Mouse (Mus musculus): ENCODE measurements at regions not wholly inside any gene's neighbourhood (a gene's known extent, or its start where the extent isn't known, plus 50 kb on each side); places are given as distances from the start of the nearest gene placed in this dataset.

DNA sequence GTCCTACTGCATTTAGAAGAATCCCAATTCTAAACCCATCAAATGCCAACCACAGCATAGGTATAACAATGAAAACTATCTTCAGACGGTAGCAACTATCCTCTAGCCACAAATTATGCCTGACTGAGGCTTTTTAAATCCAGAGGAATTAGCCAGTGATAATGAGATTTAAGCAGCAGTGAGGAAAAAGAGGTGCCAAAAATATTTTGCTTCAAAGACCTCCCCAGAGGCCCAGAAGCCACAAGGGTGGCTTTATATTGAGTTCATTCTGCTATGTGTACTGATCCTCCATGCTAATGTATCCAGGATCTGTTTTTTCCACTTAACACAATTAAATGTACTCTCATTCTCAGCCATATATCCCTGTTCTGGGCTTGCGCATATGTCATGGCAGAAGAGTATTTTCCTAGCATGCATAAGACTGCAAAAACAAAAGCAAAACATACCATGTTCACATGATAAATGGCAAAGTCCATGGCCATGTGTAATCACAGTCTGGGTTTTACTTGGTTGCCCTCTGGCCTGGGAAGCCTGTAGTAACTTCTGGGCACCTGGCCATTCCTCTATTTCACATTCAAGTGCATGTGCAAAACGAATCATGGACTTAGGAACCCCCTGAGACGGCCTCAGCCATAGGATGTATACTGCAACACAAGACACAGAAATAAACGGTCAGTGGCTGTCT is 113.6 kb upstream of the Tsc22d2 start:
- Histone ChIP-seq H3K36me3 (ENCODE audit: control insufficient read depth, insufficient read depth) (no peaks in the 10 kb centered on the region), H3K4me3 (no peak overlapping the region), H3K79me2 (ENCODE audit: control insufficient read depth, insufficient read depth) (no peaks in the 10 kb centered on the region), H3ac (ENCODE audit: control insufficient read depth, insufficient read length) (no peak overlapping the region), H3K4me2 (ENCODE audit: low read depth) (no peak overlapping the region), H3K27me3 (ENCODE audit: control insufficient read depth, insufficient read depth, insufficient read length) (no peaks in the 10 kb centered on the region)
- TF ChIP-seq TCF12 (IDR thresholded peaks at IDR 0.05; ENCODE audit: insufficient read depth, poor library complexity, severe bottlenecking) (no peak), POLR2A (IDR thresholded peaks at IDR 0.05; ENCODE audit: insufficient read length, low read depth) (no peak), TCF3 (IDR thresholded peaks at IDR 0.05; ENCODE audit: insufficient read length, low read depth) (no peak), REST (IDR thresholded peaks at IDR 0.05; ENCODE audit: insufficient read depth, insufficient read length) (no peak), USF1 (IDR thresholded peaks at IDR 0.05; ENCODE audit: low read depth) (no peak), SRF (IDR thresholded peaks at IDR 0.05; ENCODE audit: control insufficient read depth, insufficient read length, low read depth) (no peak)

DNA sequence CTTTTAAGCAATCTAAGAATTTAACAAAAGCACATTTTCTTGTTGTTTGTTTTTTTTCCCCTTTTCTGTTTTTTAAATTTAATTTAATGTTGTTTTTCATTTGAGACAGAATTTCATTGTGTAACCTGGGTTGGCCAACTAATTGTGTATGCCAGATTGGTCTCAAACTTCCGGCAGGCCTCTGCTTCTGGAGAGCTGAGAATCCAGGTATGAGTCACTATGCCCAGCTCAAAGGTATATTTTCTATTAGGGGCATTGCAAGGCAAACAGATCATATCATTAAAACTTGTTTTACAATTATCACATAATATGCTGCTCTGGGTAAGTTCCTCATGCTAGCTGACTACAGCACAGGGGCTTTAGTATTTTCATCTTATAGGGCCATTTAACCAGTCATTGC is 112.2 kb upstream of the Tsc22d2 start:
- TF ChIP-seq MYOD1 (IDR thresholded peaks at IDR 0.05; ENCODE audit: control insufficient read depth in 1 of 3, insufficient read length in 2 of 3, low read depth in 2 of 3): no peak
- no peak for TF ChIP-seq SRF (IDR thresholded peaks at IDR 0.05; ENCODE audit: control insufficient read depth, insufficient read length, low read depth)
- TF ChIP-seq MAX (IDR thresholded peaks at IDR 0.05; ENCODE audit: low read depth): no peak
- TF ChIP-seq USF1 (IDR thresholded peaks at IDR 0.05; ENCODE audit: low read depth): no peak
- no peak for TF ChIP-seq REST (IDR thresholded peaks at IDR 0.05; ENCODE audit: insufficient read depth, insufficient read length)
- no peak for TF ChIP-seq MYOG (IDR thresholded peaks at IDR 0.05; ENCODE audit: control insufficient read depth in 1 of 3, insufficient read depth in 1 of 3, insufficient read length in 2 of 3, low read depth in 2 of 3)
- no peak for TF ChIP-seq TCF3 (IDR thresholded peaks at IDR 0.05; ENCODE audit: insufficient read length, low read depth)
- TF ChIP-seq TCF12 (IDR thresholded peaks at IDR 0.05; ENCODE audit: insufficient read depth, poor library complexity, severe bottlenecking): no peak
- no peak for TF ChIP-seq CEBPB (IDR thresholded peaks at IDR 0.05; ENCODE audit: insufficient read depth, poor library complexity, severe bottlenecking)
- no peak for TF ChIP-seq POLR2A (IDR thresholded peaks at IDR 0.05; ENCODE audit: insufficient read length, low read depth)
- no peak for TF ChIP-seq POLR2AphosphoS2 (IDR thresholded peaks at IDR 0.05; ENCODE audit: insufficient read length, low read depth)
- H3ac ChIP-seq (ENCODE audit: control insufficient read depth, insufficient read length): no peak overlapping the region
- H3K4me2 ChIP-seq (ENCODE audit: low read depth): no peak overlapping the region
- H3K4me3 ChIP-seq: no peak overlapping the region
- no peaks in the 10 kb centered on the region for H3K27me3 ChIP-seq (ENCODE audit: control insufficient read depth, insufficient read depth, insufficient read length)
- H3K79me2 ChIP-seq (ENCODE audit: control insufficient read depth, insufficient read depth): no peaks in the 10 kb centered on the region
- H3K36me3 ChIP-seq (ENCODE audit: control insufficient read depth, insufficient read depth): no peaks in the 10 kb centered on the region

DNA sequence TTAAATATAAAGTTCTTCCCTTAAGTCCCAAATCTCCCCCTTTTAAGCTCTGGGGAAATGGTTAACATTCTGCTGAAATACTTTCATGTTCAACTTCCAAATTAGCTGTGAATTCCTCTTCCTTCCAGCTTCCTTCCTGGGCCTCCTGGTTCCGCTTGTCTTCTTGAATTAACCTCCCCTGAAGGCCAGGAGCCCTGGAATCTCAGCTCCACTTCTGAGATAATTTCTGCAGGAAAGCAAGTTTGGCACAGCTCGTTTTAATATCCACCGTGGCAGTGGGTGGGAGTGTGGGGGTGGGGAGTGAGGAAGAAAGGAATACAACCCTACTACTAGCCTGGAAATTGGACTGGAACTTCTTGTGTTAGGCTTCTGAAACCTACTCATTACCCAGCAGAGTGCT is 110.8 kb upstream of the Tsc22d2 start:
- Histone ChIP-seq H3K4me2 (ENCODE audit: low read depth) (no peak overlapping the region), H3ac (ENCODE audit: control insufficient read depth, insufficient read length) (no peak overlapping the region), H3K27me3 (ENCODE audit: control insufficient read depth, insufficient read depth, insufficient read length) (no peaks in the 10 kb centered on the region), H3K79me2 (ENCODE audit: control insufficient read depth, insufficient read depth) (no peaks in the 10 kb centered on the region), H3K36me3 (ENCODE audit: control insufficient read depth, insufficient read depth) (no peaks in the 10 kb centered on the region), H3K4me3 (no peak overlapping the region)
- TF ChIP-seq USF1 (IDR thresholded peaks at IDR 0.05; ENCODE audit: low read depth) (no peak), TCF12 (IDR thresholded peaks at IDR 0.05; ENCODE audit: insufficient read depth, poor library complexity, severe bottlenecking) (no peak), POLR2AphosphoS2 (IDR thresholded peaks at IDR 0.05; ENCODE audit: insufficient read length, low read depth) (no peak), CEBPB (IDR thresholded peaks at IDR 0.05; ENCODE audit: insufficient read depth, poor library complexity, severe bottlenecking) (no peak), MYOG (IDR thresholded peaks at IDR 0.05; ENCODE audit: control insufficient read depth in 1 of 3, insufficient read depth in 1 of 3, insufficient read length in 2 of 3, low read depth in 2 of 3) (no peak), REST (IDR thresholded peaks at IDR 0.05; ENCODE audit: insufficient read depth, insufficient read length) (no peak), TCF3 (IDR thresholded peaks at IDR 0.05; ENCODE audit: insufficient read length, low read depth) (no peak), MYOD1 (IDR thresholded peaks at IDR 0.05; ENCODE audit: control insufficient read depth in 1 of 3, insufficient read length in 2 of 3, low read depth in 2 of 3) (no peak), E2F4 (IDR thresholded peaks at IDR 0.05; ENCODE audit: insufficient read depth) (no peak), SRF (IDR thresholded peaks at IDR 0.05; ENCODE audit: control insufficient read depth, insufficient read length, low read depth) (no peak), POLR2A (IDR thresholded peaks at IDR 0.05; ENCODE audit: insufficient read length, low read depth) (no peak), MAX (IDR thresholded peaks at IDR 0.05; ENCODE audit: low read depth) (no peak)

DNA sequence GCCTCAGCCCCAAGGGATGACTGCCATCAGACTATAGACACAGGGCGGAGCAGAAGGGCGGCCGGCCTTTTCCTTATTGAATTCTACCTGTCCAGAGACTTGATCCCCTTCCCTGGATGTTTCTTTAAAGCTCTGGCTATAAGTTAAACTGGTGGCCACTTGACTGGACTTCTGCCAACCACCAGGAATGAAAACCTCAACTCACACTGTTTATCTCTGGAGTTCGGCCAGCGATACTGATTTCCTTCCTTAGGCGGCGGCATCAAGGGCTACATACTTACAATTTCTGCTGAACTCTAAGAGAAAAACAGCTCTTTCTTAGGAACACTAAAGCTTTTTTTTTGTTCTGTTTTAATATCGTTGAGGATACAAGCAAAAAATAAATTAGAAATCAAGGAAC is 104.9 kb upstream of the Tsc22d2 start:
- H3K27me3 ChIP-seq (ENCODE audit: control insufficient read depth, insufficient read depth, insufficient read length): no peaks in the 10 kb centered on the region
- no peaks in the 10 kb centered on the region for H3K79me2 ChIP-seq (ENCODE audit: control insufficient read depth, insufficient read depth)
- no peak overlapping the region for H3K4me2 ChIP-seq (ENCODE audit: low read depth)
- no peak overlapping the region for H3K4me3 ChIP-seq
- H3K36me3 ChIP-seq (ENCODE audit: control insufficient read depth, insufficient read depth): no peaks in the 10 kb centered on the region
- no peak overlapping the region for H3ac ChIP-seq (ENCODE audit: control insufficient read depth, insufficient read length)
- TF ChIP-seq USF1 (IDR thresholded peaks at IDR 0.05; ENCODE audit: low read depth) (no peak), MAX (IDR thresholded peaks at IDR 0.05; ENCODE audit: low read depth) (no peak)

DNA sequence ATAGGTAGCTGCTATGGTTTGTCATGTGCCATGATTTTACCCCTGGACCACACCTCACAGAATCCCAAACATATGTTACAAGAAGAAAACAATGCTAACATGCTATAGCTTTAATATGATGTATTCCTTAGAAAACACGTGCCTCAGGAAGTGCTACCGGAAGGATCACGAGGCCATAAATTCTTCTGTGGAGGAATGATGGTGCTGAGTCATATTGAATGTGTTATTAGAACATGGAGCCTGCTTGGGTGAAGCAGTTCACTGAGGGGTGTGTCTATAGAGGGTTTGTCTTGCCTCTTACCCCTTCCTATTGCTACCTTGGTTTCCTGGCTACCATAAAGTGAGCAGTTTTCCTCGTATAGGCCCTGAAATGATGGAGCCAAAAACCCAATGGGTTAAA is 104.1 kb upstream of the Tsc22d2 start:
- peak; percentile 53 for TF ChIP-seq USF1 (IDR thresholded peaks at IDR 0.05; ENCODE audit: low read depth)
- no peak for TF ChIP-seq MYOG (IDR thresholded peaks at IDR 0.05; ENCODE audit: control insufficient read depth in 1 of 3, insufficient read depth in 1 of 3, insufficient read length in 2 of 3, low read depth in 2 of 3)
- TF ChIP-seq MAX (IDR thresholded peaks at IDR 0.05; ENCODE audit: low read depth): peak; percentile 13
- no peak for TF ChIP-seq TCF3 (IDR thresholded peaks at IDR 0.05; ENCODE audit: insufficient read length, low read depth)
- TF ChIP-seq POLR2A (IDR thresholded peaks at IDR 0.05; ENCODE audit: insufficient read length, low read depth): no peak
- no peak for TF ChIP-seq E2F4 (IDR thresholded peaks at IDR 0.05; ENCODE audit: insufficient read depth)
- TF ChIP-seq TCF12 (IDR thresholded peaks at IDR 0.05; ENCODE audit: insufficient read depth, poor library complexity, severe bottlenecking): no peak
- Histone ChIP-seq H3K4me2 (ENCODE audit: low read depth) (no peak overlapping the region), H3K27me3 (ENCODE audit: control insufficient read depth, insufficient read depth, insufficient read length) (no peaks in the 10 kb centered on the region), H3K36me3 (ENCODE audit: control insufficient read depth, insufficient read depth) (no peaks in the 10 kb centered on the region), H3ac (ENCODE audit: control insufficient read depth, insufficient read length) (no peak overlapping the region), H3K79me2 (ENCODE audit: control insufficient read depth, insufficient read depth) (no peaks in the 10 kb centered on the region), H3K4me3 (no peak overlapping the region)
